Mouse (Mus musculus): ENCODE results near the gene 1700016D06Rik. TPM values are rescaled to one million over a fixed set of nuclear protein-coding genes. Genes with fewer than 3 reads are reported as not detected.

1700016D06Rik gene
- polyA plus RNA-seq, 1 experiment from 2014 or later, result not detected

GRCm38 (mm10) chr8:11708815-11709214 lies 8.0 kb upstream of the 1700016D06Rik start:
- H3K9ac ChIP-seq (ENCODE audit: low read depth, low read length), result no peak overlapping the region
- H3K4me1 ChIP-seq (ENCODE audit: control insufficient read depth, insufficient read depth, low read length), result peaks cover 22% of the 10 kb centered on the region
- no peak overlapping the region for H3K27ac ChIP-seq (ENCODE audit: low read depth, low read length)
- H3K27me3 ChIP-seq (ENCODE audit: control insufficient read depth, insufficient read depth, low read length), result no peaks in the 10 kb centered on the region
- H3K4me3 ChIP-seq (ENCODE audit: low read depth, low read length), result no peak overlapping the region
- no peak overlapping the region for H3K4me2 ChIP-seq
- no peak for ATAC-seq (replicated peaks; ENCODE audit: insufficient number of reproducible peaks, low FRiP score, low TSS enrichment)
- WGBS (ENCODE audit: insufficient replicate concordance), result 31% methylated on average over 2 of the region's 2 CpGs
- no peaks in the 10 kb centered on the region for H3K36me3 ChIP-seq (ENCODE audit: control insufficient read depth, insufficient read depth, low read length)
- H3K9me3 ChIP-seq (replicated peaks; ENCODE audit: control insufficient read depth, low read length), result no peaks in the 10 kb centered on the region

GRCm38 (mm10) chr8:11707701-11708100 lies 6.8 kb upstream of the 1700016D06Rik start:
- Histone ChIP-seq H3K36me3 (ENCODE audit: control insufficient read depth, insufficient read depth, low read length) (no peaks in the 10 kb centered on the region), H3K27ac (ENCODE audit: low read depth, low read length) (no peak overlapping the region), H3K9me3 (replicated peaks; ENCODE audit: control insufficient read depth, low read length) (0 out of 2 replicates have a peak, but pooled peaks cover 3% of the 10 kb centered on the region), H3K4me3 (ENCODE audit: low read depth, low read length) (no peak overlapping the region), H3K4me2 (no peak overlapping the region), H3K9ac (ENCODE audit: low read depth, low read length) (no peak overlapping the region), H3K27me3 (ENCODE audit: control insufficient read depth, insufficient read depth, low read length) (no peaks in the 10 kb centered on the region), H3K4me1 (ENCODE audit: control insufficient read depth, insufficient read depth, low read length) (peaks cover 22% of the 10 kb centered on the region)
- WGBS (ENCODE audit: insufficient replicate concordance), result 15% methylated on average over 3 of the region's 3 CpGs
- no peak for ATAC-seq (replicated peaks; ENCODE audit: insufficient number of reproducible peaks, low FRiP score, low TSS enrichment)

GRCm38 (mm10) chr8:11705818-11706217 lies 5.0 kb upstream of the 1700016D06Rik start:
- peak overlapping the region; percentile 65 for H3K27ac ChIP-seq (ENCODE audit: low read depth, low read length)

GRCm38 (mm10) chr8:11704716-11705420 lies 4.0 kb upstream of the 1700016D06Rik start:
- Histone ChIP-seq H3K9ac (ENCODE audit: low read depth, low read length) (no peak overlapping the region), H3K27me3 (ENCODE audit: control insufficient read depth, insufficient read depth, low read length) (0 out of 2 replicates have a peak, but pooled peaks cover 2% of the 10 kb centered on the region), H3K36me3 (ENCODE audit: control insufficient read depth, insufficient read depth, low read length) (no peaks in the 10 kb centered on the region), H3K9me3 (replicated peaks; ENCODE audit: control insufficient read depth, low read length) (0 out of 2 replicates have a peak, but pooled peaks cover 3% of the 10 kb centered on the region), H3K4me2 (no peak overlapping the region), H3K27ac (ENCODE audit: low read depth, low read length) (peak overlapping the region; percentile 65), H3K4me3 (ENCODE audit: low read depth, low read length) (no peak overlapping the region), H3K4me1 (ENCODE audit: control insufficient read depth, insufficient read depth, low read length) (peaks cover 23% of the 10 kb centered on the region)
- no peak for ATAC-seq (replicated peaks; ENCODE audit: insufficient number of reproducible peaks, low FRiP score, low TSS enrichment)
- WGBS (ENCODE audit: insufficient replicate concordance), result 64% methylated on average over 6 of the region's 6 CpGs

More at GRCm38 (mm10) chr8:11705818-11706217, 5.0 kb upstream of the 1700016D06Rik start:
- H3K9me3 ChIP-seq (replicated peaks; ENCODE audit: control insufficient read depth, low read length), result 0 out of 2 replicates have a peak, but pooled peaks cover 3% of the 10 kb centered on the region
- 0 out of 2 replicates have a peak, but pooled peaks cover 2% of the 10 kb centered on the region for H3K27me3 ChIP-seq (ENCODE audit: control insufficient read depth, insufficient read depth, low read length)
- H3K9ac ChIP-seq (ENCODE audit: low read depth, low read length), result no peak overlapping the region
- H3K36me3 ChIP-seq (ENCODE audit: control insufficient read depth, insufficient read depth, low read length), result no peaks in the 10 kb centered on the region
- peak; percentile 57; the same call in 1 of the 2 replicates for ATAC-seq (replicated peaks; ENCODE audit: insufficient number of reproducible peaks, low FRiP score, low TSS enrichment)
- peaks cover 22% of the 10 kb centered on the region for H3K4me1 ChIP-seq (ENCODE audit: control insufficient read depth, insufficient read depth, low read length)
- H3K4me2 ChIP-seq, result no peak overlapping the region
- WGBS (ENCODE audit: insufficient replicate concordance), result 51% methylated on average over 12 of the region's 12 CpGs
- H3K4me3 ChIP-seq (ENCODE audit: low read depth, low read length), result no peak overlapping the region

- 87% methylated on average over 5 of the region's 5 CpGs for WGBS (ENCODE audit: insufficient replicate concordance)
These were observed 2.9 kb upstream of the 1700016D06Rik start for GRCm38 (mm10) chr8:11703789-11704188.

GRCm38 (mm10) chr8:11701428-11701827 lies 565 bp upstream of the 1700016D06Rik start:
- Histone ChIP-seq H3K27ac (ENCODE audit: low read depth, low read length) (no peak overlapping the region), H3K9me3 (replicated peaks; ENCODE audit: control insufficient read depth, low read length) (0 out of 2 replicates have a peak, but pooled peaks cover 3% of the 10 kb centered on the region), H3K4me1 (ENCODE audit: control insufficient read depth, insufficient read depth, low read length) (peaks cover 7% of the 10 kb centered on the region; the same call in 1 of the 2 replicates), H3K36me3 (ENCODE audit: control insufficient read depth, insufficient read depth, low read length) (no peaks in the 10 kb centered on the region), H3K4me2 (no peak overlapping the region), H3K27me3 (ENCODE audit: control insufficient read depth, insufficient read depth, low read length) (0 out of 2 replicates have a peak, but pooled peaks cover 2% of the 10 kb centered on the region), H3K4me3 (ENCODE audit: low read depth, low read length) (no peak overlapping the region), H3K9ac (ENCODE audit: low read depth, low read length) (no peak overlapping the region)
- 74% methylated on average over 6 of the region's 6 CpGs for WGBS (ENCODE audit: insufficient replicate concordance)
- no peak for ATAC-seq (replicated peaks; ENCODE audit: insufficient number of reproducible peaks, low FRiP score, low TSS enrichment)

More at GRCm38 (mm10) chr8:11703789-11704188, 2.9 kb upstream of the 1700016D06Rik start:
- H3K4me2 ChIP-seq, result no peak overlapping the region
- no peak overlapping the region for H3K27ac ChIP-seq (ENCODE audit: low read depth, low read length)
- H3K27me3 ChIP-seq (ENCODE audit: control insufficient read depth, insufficient read depth, low read length), result 0 out of 2 replicates have a peak, but pooled peaks cover 2% of the 10 kb centered on the region
- no peak overlapping the region for H3K4me3 ChIP-seq (ENCODE audit: low read depth, low read length)
- H3K9ac ChIP-seq (ENCODE audit: low read depth, low read length), result no peak overlapping the region
- no peaks in the 10 kb centered on the region for H3K36me3 ChIP-seq (ENCODE audit: control insufficient read depth, insufficient read depth, low read length)
- H3K9me3 ChIP-seq (replicated peaks; ENCODE audit: control insufficient read depth, low read length), result 0 out of 2 replicates have a peak, but pooled peaks cover 3% of the 10 kb centered on the region
- ATAC-seq (replicated peaks; ENCODE audit: insufficient number of reproducible peaks, low FRiP score, low TSS enrichment), result no peak
- H3K4me1 ChIP-seq (ENCODE audit: control insufficient read depth, insufficient read depth, low read length), result peaks cover 21% of the 10 kb centered on the region

- Histone ChIP-seq H3K9me3 (replicated peaks; ENCODE audit: control insufficient read depth, low read length) (0 out of 2 replicates have a peak, but pooled peaks cover 3% of the 10 kb centered on the region), H3K4me3 (ENCODE audit: low read depth, low read length) (no peak overlapping the region), H3K27me3 (ENCODE audit: control insufficient read depth, insufficient read depth, low read length) (0 out of 2 replicates have a peak, but pooled peaks cover 2% of the 10 kb centered on the region), H3K9ac (ENCODE audit: low read depth, low read length) (no peak overlapping the region), H3K27ac (ENCODE audit: low read depth, low read length) (no peak overlapping the region), H3K4me1 (ENCODE audit: control insufficient read depth, insufficient read depth, low read length) (peaks cover 3% of the 10 kb centered on the region; the same call in 1 of the 2 replicates), H3K4me2 (peak overlapping the region; percentile 64), H3K36me3 (ENCODE audit: control insufficient read depth, insufficient read depth, low read length) (no peaks in the 10 kb centered on the region)
- ATAC-seq (replicated peaks; ENCODE audit: insufficient number of reproducible peaks, low FRiP score, low TSS enrichment), result peak; percentile 62; the same call in 1 of the 2 replicates
- 33% methylated on average over 26 of the region's 26 CpGs for WGBS (ENCODE audit: insufficient replicate concordance)
These were observed 517 bp downstream of the 1700016D06Rik start for GRCm38 (mm10) chr8:11700060-11701032.

- H3K27ac ChIP-seq (ENCODE audit: low read depth, low read length), result no peak overlapping the region
- WGBS (ENCODE audit: insufficient replicate concordance), result 83% methylated on average over 5 of the region's 5 CpGs
- H3K9ac ChIP-seq (ENCODE audit: low read depth, low read length), result no peak overlapping the region
- 0 out of 2 replicates have a peak, but pooled peaks cover 3% of the 10 kb centered on the region for H3K9me3 ChIP-seq (replicated peaks; ENCODE audit: control insufficient read depth, low read length)
- H3K27me3 ChIP-seq (ENCODE audit: control insufficient read depth, insufficient read depth, low read length), result 0 out of 2 replicates have a peak, but pooled peaks cover 2% of the 10 kb centered on the region
- no peak for ATAC-seq (replicated peaks; ENCODE audit: insufficient number of reproducible peaks, low FRiP score, low TSS enrichment)
- peaks cover 3% of the 10 kb centered on the region; the same call in 1 of the 2 replicates for H3K4me1 ChIP-seq (ENCODE audit: control insufficient read depth, insufficient read depth, low read length)
- H3K4me2 ChIP-seq, result no peak overlapping the region; the same call in 1 of the 2 replicates
- H3K4me3 ChIP-seq (ENCODE audit: low read depth, low read length), result no peak overlapping the region
- H3K36me3 ChIP-seq (ENCODE audit: control insufficient read depth, insufficient read depth, low read length), result no peaks in the 10 kb centered on the region
These were observed 1.3 kb downstream of the 1700016D06Rik start for GRCm38 (mm10) chr8:11699442-11700001.

Data from heart, embryonic 11.5 days (tissue).